Mouse (Mus musculus): Measurements from ENCODE around the gene Gm3115.
"Not testable (repeated sequence)": the region's sequence is repeated elsewhere in the genome, so short reads cannot be mapped to it uniquely, and the experiment has no call there.

Gene Gm3115

GRCm38 (mm10) chr14:4083820-4084219 lies at the start of gene Gm3115:
Gene Gm3115 (plus strand): TSS chr14:4084120.
- DNase-seq (ENCODE audit: low spot score), result not testable (repeated sequence)

DNA sequence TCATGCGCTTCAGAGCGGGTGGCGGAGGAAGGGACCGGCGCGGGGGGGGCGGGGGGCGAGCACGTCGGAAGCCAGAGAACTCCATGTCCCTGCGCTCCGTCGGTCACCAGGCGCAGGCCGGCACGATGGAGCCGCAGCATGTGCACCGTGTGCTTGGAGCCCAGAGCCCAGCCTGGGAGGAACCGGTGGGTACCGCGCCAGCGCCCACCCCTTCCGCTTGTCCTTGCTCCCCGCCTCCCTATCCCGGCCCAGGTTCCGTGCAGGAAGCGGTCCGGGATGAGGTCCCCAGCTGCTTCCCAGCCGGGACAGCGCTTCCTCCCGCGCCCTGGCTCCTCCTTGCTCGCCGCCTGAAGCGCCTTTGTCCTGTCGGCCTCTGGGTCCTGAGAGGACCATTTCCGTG lies 26.5 kb downstream of the Gm3115 start, which contains the start of gene Gm8108:
Gene Gm8108, plus strand, starts transcription at position 101 of the 400 bp plus-strand sequence.
- DNase-seq (ENCODE audit: low spot score), result not testable (repeated sequence)

DNA sequence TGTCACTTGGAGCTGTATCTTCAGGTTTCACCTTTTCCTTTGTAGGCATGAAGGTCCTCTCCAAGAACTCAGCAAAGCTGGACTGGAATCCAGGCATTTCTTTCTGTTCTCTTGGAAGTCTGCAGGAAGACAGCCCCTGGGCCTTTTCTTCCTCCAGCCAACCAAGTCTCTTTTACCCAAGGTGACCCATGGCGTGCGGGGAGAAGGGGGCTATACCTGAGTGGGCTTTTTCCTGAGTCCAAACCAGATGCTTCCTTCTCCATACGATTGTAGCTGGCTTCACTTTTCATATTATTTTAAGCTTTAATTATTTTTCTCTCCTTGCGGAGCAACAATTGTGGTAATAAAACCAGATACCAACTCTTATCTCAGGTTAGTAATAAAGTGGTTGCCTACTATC lies 57.7 kb downstream of the Gm3115 start:
- DNase-seq (ENCODE audit: low spot score), result not testable (repeated sequence)

All from lung, postnatal 25 days (tissue).